Mouse (Mus musculus) urinary bladder, postnatal 36 days (tissue): ENCODE measurements around the gene Gli1.
A peak's percentile ranks its signal among the peaks of the same experiment; 100 is the strongest.

ENCODE experiments used
- DNase-seq, 2 experiments: peaks; one replicate each; pipeline ENCODE4 v3.0.0; 2022; ENCODE audit warnings: low spot score in 2 of 2, mixed read lengths in 1 of 2

Gli1 gene

GRCm38 (mm10) chr10:127348957-127349356, 7.2 kb upstream of the Gli1 start:
- DNase-seq: no peak

- no peak for DNase-seq
These were observed 4.4 kb upstream of the Gli1 start for GRCm38 (mm10) chr10:127346173-127346572.

- DNase-seq: no peak
These were observed 1.3 kb upstream of the Gli1 start for GRCm38 (mm10) chr10:127343029-127343428.

DNA sequence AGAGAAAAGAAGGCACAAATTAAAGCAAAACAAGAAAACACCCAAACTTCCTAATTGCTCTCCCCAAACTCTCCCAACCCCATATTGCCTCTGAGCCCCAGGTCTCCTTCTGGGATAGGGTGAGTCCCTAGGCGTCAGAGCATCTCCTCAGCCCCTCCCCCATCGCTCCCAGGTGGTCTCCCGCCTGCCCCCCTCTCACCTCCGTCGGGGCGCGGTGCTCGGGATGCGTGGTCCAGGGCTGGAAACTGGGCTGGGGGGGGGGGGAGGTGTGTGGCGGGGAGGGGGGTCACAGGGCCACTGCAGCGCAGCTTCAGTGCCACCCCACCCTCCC, 449 bp downstream of the Gli1 start:
- no peak for DNase-seq

GRCm38 (mm10) chr10:127340577-127341359, 1.0 kb downstream of the Gli1 start:
- DNase-seq: no peak

DNA sequence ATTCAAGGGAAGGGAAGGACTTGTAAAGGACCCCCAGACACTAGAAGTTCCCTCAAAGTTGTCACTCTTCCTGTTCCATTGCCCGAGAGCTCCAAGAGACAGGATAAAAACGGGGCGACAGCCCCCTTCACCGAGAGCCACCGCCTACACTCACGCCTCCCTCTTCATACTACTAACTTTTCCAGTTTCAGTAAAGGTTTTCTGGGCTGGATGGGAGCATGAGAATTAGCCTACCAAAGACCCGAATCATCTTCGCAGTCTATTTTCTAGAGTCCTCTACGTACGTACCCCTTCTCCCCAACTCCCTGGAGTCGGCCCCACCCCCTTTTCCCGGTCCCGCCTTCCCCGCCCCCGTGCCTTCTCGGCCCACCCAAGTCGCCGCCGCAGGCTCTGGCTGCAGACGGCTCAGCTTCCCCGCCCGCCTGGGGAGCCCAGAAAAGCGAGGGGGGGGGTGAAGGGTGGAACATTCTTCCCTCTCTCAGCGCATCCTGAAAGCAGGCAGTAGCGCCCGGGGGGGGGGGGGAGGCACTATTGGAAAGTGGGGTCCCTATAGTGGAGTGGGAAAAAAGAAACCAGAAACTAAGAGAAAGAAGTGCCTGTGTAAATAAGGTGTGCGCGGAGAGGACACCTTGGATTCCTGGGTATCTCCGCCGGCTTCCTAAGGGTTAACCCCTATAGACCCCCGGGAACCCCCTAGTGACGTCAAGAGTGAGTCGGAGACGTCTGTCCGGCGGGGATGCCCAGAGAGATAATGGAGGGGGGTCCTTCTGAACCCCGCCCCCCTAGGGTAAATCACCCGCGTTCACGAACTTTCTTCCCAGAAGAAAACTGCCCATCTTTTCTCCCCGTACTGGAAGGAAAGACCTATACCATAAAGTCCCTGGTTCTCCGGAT, 1.8 kb downstream of the Gli1 start:
- DNase-seq: peak in 1 of 2 experiments; percentile 23

DNA sequence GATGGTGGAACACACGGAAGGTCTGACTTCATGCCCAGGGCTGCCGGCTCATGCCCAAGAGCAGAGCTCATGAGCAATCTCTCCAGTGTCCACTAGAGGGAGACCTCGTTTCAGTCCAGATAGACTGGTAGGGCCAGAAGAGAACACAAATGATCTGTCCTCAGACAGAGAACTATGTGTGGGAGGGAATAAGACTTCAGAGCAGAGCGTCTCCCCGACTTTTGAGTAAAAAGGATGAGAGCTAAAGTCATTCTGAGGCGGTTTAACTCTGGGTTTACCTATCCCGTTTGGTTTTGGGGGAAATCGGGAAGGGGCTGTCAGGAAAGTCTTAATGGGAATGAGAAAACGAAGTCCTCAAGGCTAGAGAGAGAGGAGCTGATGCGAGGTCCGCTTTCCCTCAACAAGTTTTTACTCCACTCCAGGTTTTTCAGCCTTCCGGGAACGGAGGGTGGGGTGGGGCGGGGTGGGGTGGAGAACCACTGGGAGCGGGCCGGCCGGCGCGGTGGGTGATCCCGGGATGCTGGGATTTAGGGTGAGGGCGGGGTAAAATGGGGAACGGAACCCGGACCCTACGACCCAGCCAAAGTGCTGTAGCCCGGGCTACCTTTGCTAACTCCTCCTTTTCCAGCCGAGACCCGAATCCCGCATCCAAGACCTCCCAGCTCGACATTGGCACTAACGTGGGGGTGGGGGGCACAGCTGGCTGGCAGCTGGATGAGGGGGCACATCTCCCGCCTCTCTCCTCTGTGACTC, 2.7 kb downstream of the Gli1 start:
- peak; percentile 72 to 83 for DNase-seq

GRCm38 (mm10) chr10:127337536-127338099, 4.2 kb downstream of the Gli1 start:
- DNase-seq: no peak

GRCm38 (mm10) chr10:127336952-127337351, 4.8 kb downstream of the Gli1 start:
- DNase-seq: no peak

DNA sequence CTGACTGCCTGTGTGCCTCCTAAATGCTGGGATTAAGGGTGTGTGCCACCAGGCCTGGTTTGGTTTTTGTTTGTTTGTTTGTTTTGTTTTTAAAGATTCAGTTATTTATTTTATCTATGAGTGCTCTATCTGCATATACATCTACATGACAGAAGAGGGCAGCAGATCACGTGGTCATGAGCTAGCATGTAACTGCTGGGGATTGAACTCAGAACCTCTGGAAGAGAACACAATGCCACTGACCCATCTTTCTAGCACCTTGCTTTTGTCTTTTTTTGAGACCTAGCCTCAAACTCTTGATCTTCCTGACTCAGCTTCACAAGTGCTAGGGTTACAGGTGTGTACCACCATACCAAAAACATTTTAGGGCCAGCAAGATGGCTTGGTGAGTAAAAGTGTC, 6.5 kb downstream of the Gli1 start:
- DNase-seq: no peak

DNA sequence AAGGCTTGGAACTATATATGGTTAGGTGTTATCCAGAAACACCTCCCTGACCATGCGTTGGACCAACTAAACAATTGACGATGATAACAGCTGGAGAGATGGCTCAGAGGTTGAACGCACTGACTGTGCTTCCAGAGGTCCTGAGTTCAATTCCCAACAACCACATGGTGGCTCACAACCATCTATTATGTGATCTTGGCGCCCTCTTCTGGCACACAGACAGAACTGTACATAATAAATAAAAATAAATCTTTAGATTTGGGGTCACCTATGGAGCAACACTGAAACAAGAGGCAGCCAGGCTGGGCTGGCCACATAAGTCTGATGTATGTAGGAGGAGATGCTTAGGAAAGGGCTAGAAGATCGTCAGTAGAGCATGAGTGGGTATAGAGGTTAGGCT, 8.6 kb downstream of the Gli1 start:
- DNase-seq: no peak

GRCm38 (mm10) chr10:127332211-127332874, 9.4 kb downstream of the Gli1 start:
- DNase-seq: no peak

- DNase-seq: no peak
These were observed 11.6 kb downstream of the Gli1 start for GRCm38 (mm10) chr10:127330212-127330611.

GRCm38 (mm10) chr10:127327461-127328145, 14.2 kb downstream of the Gli1 start:
- DNase-seq: no peak

GRCm38 (mm10) chr10:127326828-127327227, 14.9 kb downstream of the Gli1 start:
- peak in 1 of 2 experiments; percentile 14 for DNase-seq

DNA sequence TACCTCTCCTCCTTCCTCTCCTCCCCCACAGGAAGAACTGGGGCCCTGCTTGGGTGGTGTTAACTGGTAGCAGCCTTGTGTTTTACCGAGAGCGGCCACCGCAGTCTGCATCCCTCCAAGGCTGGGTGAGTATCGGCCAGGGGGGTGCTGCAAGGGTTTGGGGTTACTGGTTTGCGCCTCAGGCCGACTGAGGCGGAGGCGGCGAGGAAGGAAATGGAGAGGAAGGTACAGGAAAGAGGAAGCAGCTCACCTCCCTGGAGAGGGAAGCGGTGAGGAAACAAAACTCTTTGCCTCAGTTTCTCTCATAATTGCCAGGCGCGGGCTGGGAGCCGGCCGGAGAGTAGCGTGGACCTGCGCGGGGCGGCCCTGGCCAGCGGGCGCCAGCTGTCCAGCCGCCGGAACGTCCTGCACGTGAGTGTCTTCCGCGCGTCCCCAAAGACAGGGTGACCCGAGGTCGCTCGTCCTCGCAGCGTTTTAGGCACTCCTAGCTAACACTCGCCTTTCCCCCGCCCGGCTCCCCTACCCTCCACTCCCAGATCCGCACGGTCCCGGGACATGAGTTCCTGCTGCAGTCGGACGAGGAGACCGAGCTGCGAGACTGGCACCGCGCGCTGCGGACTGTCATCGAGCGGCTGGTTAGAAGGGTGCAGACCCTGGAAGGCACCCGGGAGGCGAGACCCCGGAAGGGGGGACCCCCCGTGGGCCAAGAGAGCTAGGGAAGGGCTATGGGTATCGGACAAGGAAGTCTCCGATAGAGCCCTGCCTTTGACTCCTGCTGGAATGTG, 15.6 kb downstream of the Gli1 start:
- DNase-seq: peak in 1 of 2 experiments; percentile 15

DNA sequence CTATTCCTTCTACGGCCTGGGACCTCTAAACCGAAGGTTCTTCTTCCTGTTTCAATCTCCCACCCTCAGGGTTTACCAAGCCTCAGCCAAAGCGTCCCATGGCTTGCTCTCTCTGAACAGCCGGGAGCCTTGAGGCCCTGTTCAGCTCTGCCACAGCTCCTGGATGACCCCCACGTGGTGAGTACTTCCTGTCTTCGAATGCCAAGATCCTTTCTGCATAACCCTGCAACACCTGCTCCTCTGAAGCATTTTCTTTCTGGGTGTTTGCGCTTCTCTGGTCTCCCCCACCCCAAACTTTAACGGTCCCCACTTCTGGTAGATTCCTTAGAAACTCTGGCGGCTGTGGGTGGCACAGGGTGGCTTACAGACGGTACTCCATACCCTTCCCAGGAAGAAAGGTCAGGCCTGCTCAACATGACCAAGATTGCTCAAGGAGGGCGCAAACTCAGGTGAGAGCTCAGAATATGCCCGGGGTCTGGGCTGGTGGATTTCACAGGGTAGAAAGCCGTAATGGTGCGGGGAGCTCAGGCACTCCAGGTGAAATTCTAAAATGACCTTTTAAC, 16.2 kb downstream of the Gli1 start:
- DNase-seq: no peak

GRCm38 (mm10) chr10:127324495-127324894, 17.3 kb downstream of the Gli1 start:
- no peak for DNase-seq

DNA sequence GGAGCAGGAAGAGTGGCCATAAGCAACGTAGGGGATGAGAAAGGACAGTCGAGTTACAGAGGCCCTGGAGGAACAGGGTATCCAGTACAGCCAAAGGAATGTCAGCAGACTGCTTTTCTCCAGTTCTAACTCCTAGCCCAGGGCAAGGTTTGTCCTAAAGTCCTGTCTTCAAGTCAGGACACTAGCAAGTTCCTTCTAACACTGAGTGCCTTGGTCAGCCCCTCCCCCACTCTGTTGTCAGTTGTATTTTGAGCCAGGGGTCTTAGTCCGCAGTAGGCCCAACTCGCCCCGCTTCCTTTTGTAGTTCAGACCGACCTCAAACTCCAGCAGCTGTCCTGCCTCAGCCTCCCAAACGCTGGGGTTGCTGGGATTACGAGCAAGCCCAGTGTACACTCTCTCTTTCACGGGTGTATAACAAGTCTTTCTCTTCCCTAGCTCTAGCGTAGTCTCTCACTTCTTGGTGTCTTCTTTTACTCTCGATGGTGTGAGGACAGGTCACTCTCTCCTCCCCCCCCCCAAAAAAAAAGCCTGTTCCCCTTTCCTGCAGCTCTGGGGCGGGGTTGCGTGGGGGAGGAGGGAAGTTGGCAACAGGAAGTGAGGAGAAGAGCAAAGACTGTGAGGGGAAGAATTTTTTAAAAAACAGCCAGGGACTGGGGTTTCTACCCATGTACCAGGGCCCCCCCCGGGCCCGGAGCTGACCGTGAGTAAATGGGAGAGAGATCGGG, 18.5 kb downstream of the Gli1 start:
- DNase-seq: no peak
